Mouse (Mus musculus) MEL (cell line): ENCODE data around the gene Mprip. TPM values are rescaled to one million over a fixed set of nuclear protein-coding genes. Genes with fewer than 3 reads are reported as not detected.

Experiments used
- DNase-seq: peaks from one replicate; pipeline ENCODE4 v3.0.0; 2011; ENCODE audit warnings: low read depth, low spot score
- H3K27ac ChIP-seq: 2 replicates; pipeline ENCODE4 v1.5.1; 2012; ENCODE audit warnings: low read depth, mild to moderate bottlenecking, control low read depth, low read length, moderate library complexity; ENCODE audit not compliant: control insufficient read depth
- H3K27me3 ChIP-seq, 2 experiments: fragments of 150-350 bp in 1 of 2; sonication (generic) in 1 of 2; 2 replicates each; pipeline ENCODE4 v1.6.1; 2012; ENCODE audit warnings: low read length in 2 of 2, mild to moderate bottlenecking in 2 of 2, improper control_type of control experiment in 1 of 2, moderate library complexity in 1 of 2; ENCODE audit not compliant: insufficient read depth in 2 of 2, control insufficient read depth in 1 of 2
- H3K36me3 ChIP-seq, 2 experiments: 2 replicates each; pipeline ENCODE4 v1.6.1; 2012 to 2014; ENCODE audit warnings: low read length in 2 of 2, improper control_type of control experiment in 1 of 2, inconsistent platforms in 1 of 2, mild to moderate bottlenecking in 1 of 2; ENCODE audit not compliant: insufficient read depth in 2 of 2, control insufficient read depth in 1 of 2
- H3K4me1 ChIP-seq, 2 experiments: fragments of 150-350 bp in 1 of 2; sonication (generic) in 1 of 2; 2 replicates each; pipeline ENCODE4 v1.6.1; 2012; ENCODE audit warnings: low read length in 2 of 2, improper control_type of control experiment in 1 of 2, mild to moderate bottlenecking in 1 of 2; ENCODE audit not compliant: insufficient read depth in 2 of 2, control insufficient read depth in 1 of 2
- H3K4me3 ChIP-seq, 2 experiments: fragments of 150-350 bp in 1 of 2; sonication (generic) in 1 of 2; 2 replicates each; pipeline ENCODE4 v1.5.1; 2012; ENCODE audit warnings: low read depth in 2 of 2, low read length in 2 of 2, mild to moderate bottlenecking in 2 of 2, moderate library complexity in 2 of 2, control low read depth in 1 of 2, improper control_type of control experiment in 1 of 2; ENCODE audit not compliant: control insufficient read depth in 1 of 2, insufficient read depth in 1 of 2
- H3K79me2 ChIP-seq: 2 replicates; pipeline ENCODE4 v1.6.1; 2012; ENCODE audit warnings: mild to moderate bottlenecking, low read length, moderate library complexity; ENCODE audit not compliant: control insufficient read depth, poor library complexity, insufficient read depth
- H3K9ac ChIP-seq: 2 replicates; pipeline ENCODE4 v1.6.1; 2012; ENCODE audit warnings: low read depth, mild to moderate bottlenecking, control low read depth, low read length, moderate library complexity; ENCODE audit not compliant: control insufficient read depth, poor library complexity, severe bottlenecking
- H3K9me3 ChIP-seq: fragments of 150-350 bp; sonication (generic); replicated peaks from 2 replicates; pipeline ENCODE4 v1.6.1; 2012; ENCODE audit warnings: mild to moderate bottlenecking, low read length, improper control_type of control experiment, moderate library complexity; ENCODE audit not compliant: insufficient read depth
- CTCF ChIP-seq, 3 experiments: IDR thresholded peaks in 2 of 3; conservative IDR thresholded peaks in 1 of 3; 2 replicates each; pipeline ENCODE4 v1.5.1; 2011 to 2012; ENCODE audit warnings: low read length in 3 of 3, low read depth in 2 of 3, mild to moderate bottlenecking in 2 of 3, improper control_type of control experiment in 1 of 3, inconsistent platforms in 1 of 3, mixed read lengths in 1 of 3, moderate library complexity in 1 of 3; ENCODE audit not compliant: control insufficient read depth in 1 of 3, insufficient read depth in 1 of 3, poor library complexity in 1 of 3, severe bottlenecking in 1 of 3
- EP300 ChIP-seq, 2 experiments: IDR thresholded peaks; 2 replicates each; pipeline ENCODE4 v1.6.1; 2011; ENCODE audit warnings: improper control_type of control experiment in 2 of 2, low read length in 2 of 2, low read depth in 1 of 2, mild to moderate bottlenecking in 1 of 2
- ETS1 ChIP-seq: IDR thresholded peaks from 2 replicates; pipeline ENCODE4 v1.6.1; 2012; ENCODE audit warnings: low read depth, mild to moderate bottlenecking, inconsistent platforms, low read length, improper control_type of control experiment, moderate library complexity
- GATA1 ChIP-seq: IDR thresholded peaks from 2 replicates; pipeline ENCODE4 v1.6.1; 2011; ENCODE audit warnings: low read depth, low read length, improper control_type of control experiment
- JUND ChIP-seq: IDR thresholded peaks from 2 replicates; pipeline ENCODE4 v1.6.1; 2011; ENCODE audit warnings: low read depth, mild to moderate bottlenecking, improper control_type of control experiment, low read length
- KAT2A ChIP-seq: conservative IDR thresholded peaks from 2 replicates; pipeline ENCODE4 v1.6.1; 2012; ENCODE audit warnings: low read depth, low read length, improper control_type of control experiment, inconsistent platforms
- MYB ChIP-seq: IDR thresholded peaks from 2 replicates; pipeline ENCODE4 v1.6.1; 2011; ENCODE audit warnings: mild to moderate bottlenecking, low read depth, low read length, improper control_type of control experiment
- MYC ChIP-seq: IDR thresholded peaks from 2 replicates; pipeline ENCODE4 v1.6.1; 2011; ENCODE audit warnings: low read depth, mild to moderate bottlenecking, low read length, improper control_type of control experiment, moderate library complexity
- NELFE ChIP-seq: IDR thresholded peaks from 2 replicates; pipeline ENCODE4 v1.6.1; 2011; ENCODE audit warnings: low read depth, low read length, improper control_type of control experiment
- NRF1 ChIP-seq: IDR thresholded peaks from 2 replicates; pipeline ENCODE4 v1.6.1; 2014; ENCODE audit warnings: low read depth, mild to moderate bottlenecking, inconsistent platforms, low read length, improper control_type of control experiment, moderate library complexity; ENCODE audit not compliant: poor library complexity, insufficient read depth, severe bottlenecking
- POLR2AphosphoS2 ChIP-seq: IDR thresholded peaks from 2 replicates; pipeline ENCODE4 v1.6.1; 2011; ENCODE audit warnings: low read length, improper control_type of control experiment
- POLR2AphosphoS5 ChIP-seq: IDR thresholded peaks from 2 replicates; pipeline ENCODE4 v1.6.1; 2012; ENCODE audit warnings: low read depth, borderline replicate concordance, mild to moderate bottlenecking, inconsistent platforms, low read length, moderate library complexity, mixed read lengths
- RAD21 ChIP-seq: IDR thresholded peaks from 2 replicates; pipeline ENCODE4 v1.6.1; 2011; ENCODE audit warnings: mild to moderate bottlenecking, low read depth, low read length, improper control_type of control experiment
- SIN3A ChIP-seq: IDR thresholded peaks from 2 replicates; pipeline ENCODE4 v1.6.1; 2012; ENCODE audit warnings: low read length, improper control_type of control experiment, inconsistent platforms
- TCF12 ChIP-seq: IDR thresholded peaks from 2 replicates; pipeline ENCODE4 v1.6.1; 2014; ENCODE audit warnings: low read depth, mild to moderate bottlenecking, inconsistent platforms, low read length, improper control_type of control experiment, moderate library complexity
- ZKSCAN1 ChIP-seq: IDR thresholded peaks from 2 replicates; pipeline ENCODE4 v1.6.1; 2012; ENCODE audit warnings: low read depth, mild to moderate bottlenecking, inconsistent platforms, low read length, improper control_type of control experiment, moderate library complexity
- ZMIZ1 ChIP-seq: IDR thresholded peaks from 2 replicates; pipeline ENCODE4 v1.6.1; 2012; ENCODE audit warnings: low read depth, mild to moderate bottlenecking, inconsistent platforms, low read length, improper control_type of control experiment, moderate library complexity
- ZNF384 ChIP-seq: IDR thresholded peaks from 2 replicates; pipeline ENCODE4 v1.6.1; 2012; ENCODE audit warnings: low read depth, mild to moderate bottlenecking, inconsistent platforms, low read length, improper control_type of control experiment
- polyA plus RNA-seq, 2 experiments: library from polyadenylated mRNA; stranded (reverse) in 1 of 2; unstranded in 1 of 2; fragments of >175 nt in 1 of 2; fragments of >200 nt in 1 of 2; gene quantifications; 2 replicates each; pipeline versions ENCODE4 v1.2.1 to v1.2.4; 2012; ENCODE audit warnings: low replicate concordance in 2 of 2, low read depth in 1 of 2; ENCODE audit not compliant: insufficient read length in 2 of 2, insufficient read depth in 1 of 2, missing spikeins in 1 of 2
- total RNA-seq: library from RNA; depleted of rRNA; stranded (reverse); fragments of 300-350 nt; gene quantifications from 2 replicates; pipeline ENCODE4 v1.2.3, GENCODE M21; 2012

Gene Mprip
- total and polyA plus RNA-seq, 3 experiments = 103 to 174 (median 142) TPM

DNA sequence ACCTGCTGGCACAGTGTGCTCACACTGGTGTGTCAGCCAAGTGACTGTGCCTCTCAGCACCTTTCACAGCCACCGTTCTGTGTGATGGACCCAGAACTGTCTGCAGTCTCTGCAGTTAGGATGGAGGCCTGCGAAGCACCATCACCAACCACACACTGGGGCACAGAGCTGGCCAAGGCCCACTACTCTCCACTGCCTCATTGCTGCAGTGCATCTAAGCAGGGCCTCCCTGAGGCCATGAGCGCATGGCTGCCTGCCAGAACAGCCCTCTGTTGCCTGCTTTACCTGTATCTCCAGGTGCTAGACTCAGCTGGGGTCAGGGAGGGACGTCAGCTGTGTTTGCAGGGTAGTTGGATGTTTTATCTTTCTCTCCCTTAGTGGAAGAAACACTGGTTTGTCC is 83.3 kb downstream of the Mprip start:
- Histone ChIP-seq H3K9ac (no peak overlapping the region), H3K9me3 (no peaks in the 10 kb centered on the region), H3K27ac (no peak overlapping the region), H3K4me1 (peaks cover 19 to 23% of the 10 kb centered on the region in 2 experiments), H3K4me3 (no peak overlapping the region), H3K79me2 (no peaks in the 10 kb centered on the region), H3K27me3 (no peaks in the 10 kb centered on the region), H3K36me3 (peaks cover 0 to 27% of the 10 kb centered on the region in 2 experiments; a peak in 3 of 4 replicates)
- TF ChIP-seq RAD21 = no peak
- no peak for TF ChIP-seq KAT2A
- no peak for TF ChIP-seq ZMIZ1
- no peak for TF ChIP-seq CTCF (IDR thresholded peaks at IDR 0.05 in 2 of 3, conservative IDR thresholded peaks at IDR 0.05 in 1 of 3; ENCODE audit: control insufficient read depth in 1 of 3, insufficient read depth in 1 of 3, low read depth in 2 of 3, low read length in 3 of 3, poor library complexity in 1 of 3, severe bottlenecking in 1 of 3)
- no peak for TF ChIP-seq POLR2AphosphoS2
- no peak for TF ChIP-seq SIN3A
- TF ChIP-seq NRF1 = no peak
- TF ChIP-seq ZKSCAN1 = no peak
- no peak for TF ChIP-seq MYC
- TF ChIP-seq GATA1 = no peak
- no peak for TF ChIP-seq NELFE
- no peak for TF ChIP-seq ZNF384
- TF ChIP-seq EP300 (IDR thresholded peaks at IDR 0.05; ENCODE audit: low read depth in 1 of 2, low read length in 2 of 2) = no peak
- TF ChIP-seq MYB = no peak
- no peak for TF ChIP-seq JUND
- DNase-seq = no peak

- no peaks in the 10 kb centered on the region for H3K9me3 ChIP-seq
- peaks cover 10 to 13% of the 10 kb centered on the region in 2 experiments for H3K4me1 ChIP-seq
- TF ChIP-seq MYC = no peak
- TF ChIP-seq MYB = peak; percentile 89
- TF ChIP-seq EP300 (IDR thresholded peaks at IDR 0.05; ENCODE audit: low read depth in 1 of 2, low read length in 2 of 2) = peak; percentile 79 to 82
- TF ChIP-seq SIN3A = 0 out of 2 replicates have a peak, but pooled peaks have one; percentile 59
- TF ChIP-seq ETS1 = peak; percentile 25; the same call in 1 of the 2 replicates
- no peak for TF ChIP-seq POLR2AphosphoS5
- TF ChIP-seq TCF12 = 0 out of 2 replicates have a peak, but pooled peaks have one; percentile 5
- TF ChIP-seq GATA1 = 0 out of 2 replicates have a peak, but pooled peaks have one; percentile 19
- H3K4me3 ChIP-seq = no peak overlapping the region
- no peak overlapping the region for H3K9ac ChIP-seq
- peak overlapping the region; percentile 70 for H3K27ac ChIP-seq
- no peaks in the 10 kb centered on the region for H3K79me2 ChIP-seq
- H3K27me3 ChIP-seq = no peaks in the 10 kb centered on the region
- DNase-seq = peak; percentile 86
- H3K36me3 ChIP-seq = peaks cover 0 to 15% of the 10 kb centered on the region in 2 experiments; a peak in 3 of 4 replicates
These were observed 84.7 kb downstream of the Mprip start for GRCm38 (mm10) chr11:59745851-59746250.
